Mouse (Mus musculus): Measurements from ENCODE around the gene Krt84. TPM values are rescaled to one million over a fixed set of nuclear protein-coding genes. Genes with fewer than 3 reads are reported as not detected.
"Not testable (repeated sequence)": the region's sequence is repeated elsewhere in the genome, so short reads cannot be mapped to it uniquely, and the experiment has no call there.

The Krt84 gene
- not detected for total RNA-seq (2021)

DNA sequence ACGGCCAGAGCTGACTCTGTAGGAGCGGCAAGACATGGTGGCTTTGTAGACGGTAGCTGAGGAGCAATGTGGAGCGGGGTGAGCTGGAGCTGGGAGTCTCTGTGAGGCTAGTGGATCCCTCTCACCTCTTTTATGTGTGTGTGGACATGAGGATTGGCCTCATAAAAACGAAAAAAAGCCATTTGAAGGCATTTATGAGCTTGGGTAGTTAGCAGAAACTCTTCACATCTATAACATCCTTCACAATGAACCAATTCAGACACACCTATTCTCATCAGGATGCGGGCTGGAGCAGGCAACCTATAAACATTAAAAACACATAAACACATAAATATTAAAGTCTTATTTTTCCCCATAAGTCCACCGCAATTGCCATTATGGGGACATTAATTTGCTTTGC is at the start of gene Krt84:
Gene Krt84, minus strand, starts transcription at position 101 of the 400 bp plus-strand sequence.
- DNase-seq (ENCODE audit: low spot score in 2 of 2) = no peak
- intact Hi-C loops (cut with DNase I) = no loop called here

DNA sequence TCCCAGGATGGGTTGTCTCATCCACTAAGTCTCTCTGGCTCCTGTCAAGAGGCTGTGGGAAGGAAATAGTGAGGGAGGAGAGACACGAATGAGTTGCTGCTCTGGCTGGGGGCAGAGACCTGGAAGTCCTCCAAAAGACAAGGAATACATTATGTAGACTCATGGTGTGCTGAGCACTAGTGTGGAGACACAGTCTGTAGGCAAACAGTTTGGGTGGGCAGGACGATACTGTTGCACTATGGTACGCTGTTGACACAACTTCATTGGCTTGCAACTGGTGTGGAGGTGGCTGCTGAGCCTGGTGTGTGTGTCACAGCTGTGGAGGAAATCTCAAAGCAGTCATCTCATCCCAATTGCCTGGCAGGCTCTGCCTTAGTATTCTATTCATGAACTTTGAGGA is 49.1 kb upstream of the Krt84 start:
- DNase-seq (ENCODE audit: low spot score in 2 of 2) = peak in 1 of 2 experiments; percentile 14
- intact Hi-C loops (cut with DNase I) = no loop called here

DNA sequence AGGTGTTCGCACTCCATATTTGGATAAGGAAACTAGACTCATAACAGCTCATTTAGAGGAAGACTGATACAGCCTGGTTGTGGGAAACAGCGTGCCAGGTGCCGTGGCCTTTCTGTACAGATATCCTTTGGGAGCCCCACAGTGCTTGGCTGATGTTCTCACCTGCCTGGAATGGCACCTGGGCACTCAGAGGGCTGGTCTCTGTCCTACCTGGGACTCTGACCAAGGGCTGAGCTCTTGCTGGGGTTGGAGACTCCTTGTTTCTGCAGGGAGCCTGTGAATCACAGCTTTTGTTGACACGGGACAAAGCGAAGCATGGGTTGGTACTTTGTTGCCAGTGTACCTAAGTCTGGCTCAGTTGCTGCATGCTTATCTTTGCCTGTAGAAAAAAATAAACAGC is 42.9 kb upstream of the Krt84 start:
- intact Hi-C loops (cut with DNase I) = no loop called here
- DNase-seq (ENCODE audit: low spot score in 2 of 2) = no peak

DNA sequence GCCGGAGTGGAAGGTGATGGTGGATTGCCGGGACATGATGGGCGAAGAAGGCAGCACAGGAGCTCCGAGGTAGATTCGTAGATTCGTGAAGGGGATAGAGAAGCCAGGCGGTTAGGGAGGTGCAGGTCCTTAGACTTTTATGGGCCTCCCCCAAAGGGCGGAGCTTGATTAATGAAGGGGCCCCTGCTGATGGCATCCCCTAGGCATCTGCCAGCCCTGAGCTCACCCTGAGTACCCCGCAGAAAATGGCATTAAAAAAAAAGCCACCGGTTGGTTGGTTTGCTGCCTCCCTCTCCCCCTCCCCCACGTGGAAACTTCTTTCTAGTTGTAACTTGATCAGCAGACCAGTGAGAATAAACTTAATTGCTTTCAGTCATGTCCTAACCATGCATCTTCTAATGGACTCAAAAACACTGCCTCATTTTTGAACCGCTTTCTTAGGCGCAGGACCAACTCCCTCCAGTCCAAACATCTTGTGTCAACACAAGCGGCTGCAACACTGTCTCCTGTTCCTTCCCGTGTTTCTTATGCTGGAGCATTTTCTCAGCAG is 41.3 kb upstream of the Krt84 start, which contains the start of gene Krt75:
Gene Krt75, minus strand, starts transcription at position 109 of the 550 bp plus-strand sequence.
- DNase-seq (ENCODE audit: low spot score in 2 of 2) = no peak
- intact Hi-C loops (cut with DNase I) = no loop called here

DNA sequence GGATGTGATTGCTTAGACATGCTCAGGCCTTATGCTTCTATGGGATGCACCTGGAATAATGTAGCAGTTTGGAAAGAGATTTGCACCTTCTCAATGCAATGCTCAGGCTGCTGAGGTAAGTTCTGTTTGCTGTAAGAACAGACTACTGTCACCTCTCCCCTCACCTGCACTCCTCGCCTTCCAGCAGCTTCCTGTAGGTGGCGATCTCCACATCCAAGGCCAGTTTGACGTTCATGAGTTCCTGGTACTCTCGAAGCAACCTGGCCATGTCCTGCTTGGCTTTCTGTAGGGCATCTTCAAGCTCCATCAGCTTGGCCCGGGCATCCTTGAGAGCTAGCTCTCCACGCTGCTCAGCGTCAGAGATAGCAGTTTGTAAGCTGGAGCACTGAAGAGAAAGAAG is 35.2 kb upstream of the Krt84 start:
- DNase-seq (ENCODE audit: low spot score in 2 of 2) = no peak

DNA sequence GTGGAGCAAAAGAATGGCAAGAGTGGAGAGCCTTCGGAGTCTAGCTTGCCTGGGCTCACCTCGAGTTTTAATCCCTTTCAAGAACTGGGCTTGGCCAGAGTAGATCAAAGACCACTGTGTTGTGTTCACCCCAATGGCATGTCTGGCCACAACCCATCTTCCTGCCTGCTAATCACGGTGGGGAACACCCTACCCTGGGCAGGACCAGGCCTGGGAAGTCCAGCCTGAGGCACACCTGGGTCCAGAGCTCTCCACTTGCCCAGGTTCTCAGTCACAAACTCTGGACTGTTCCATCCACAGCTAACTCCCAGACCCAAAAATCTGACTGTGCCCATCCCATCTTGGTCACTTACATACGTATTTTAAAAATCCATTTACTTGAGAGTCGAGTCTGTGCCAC is 30.2 kb upstream of the Krt84 start, which contains the start of gene Krt90:
Gene Krt90, minus strand, starts transcription at position 101 of the 400 bp plus-strand sequence.
- intact Hi-C loops (cut with DNase I) = no loop called here

More for the DNA sequence above, 35.2 kb upstream of the Krt84 start:
- intact Hi-C loops (cut with DNase I) = no loop called here

GRCm38 (mm10) chr15:101558034-101558646 is 25.5 kb upstream of the Krt84 start:
- no peak for DNase-seq (ENCODE audit: low spot score in 2 of 2)
- intact Hi-C loops (cut with DNase I) = no loop called here

More for the DNA sequence above, 30.2 kb upstream of the Krt84 start, which contains the start of gene Krt90:
- no peak for DNase-seq (ENCODE audit: low spot score in 2 of 2)

DNA sequence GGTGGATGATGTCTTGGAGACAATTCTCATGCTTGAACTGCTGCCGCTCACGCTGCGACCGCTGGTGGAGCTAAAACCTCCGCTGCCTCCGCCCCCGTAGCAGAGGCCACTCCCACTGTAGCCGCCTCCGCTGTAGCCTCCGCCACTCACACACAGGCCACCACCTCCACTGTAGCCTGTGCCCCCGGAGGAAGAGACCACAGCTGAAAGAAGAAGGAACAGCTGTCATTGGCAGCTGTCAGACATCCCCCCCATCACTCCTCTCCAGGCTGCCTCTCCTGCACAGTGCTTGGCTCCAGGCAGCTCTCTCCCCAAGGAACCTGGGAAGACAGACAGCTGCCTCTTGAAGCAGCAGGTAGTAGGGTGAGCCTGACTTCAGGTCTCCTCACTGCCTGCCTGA is 20.5 kb upstream of the Krt84 start:
- intact Hi-C loops (cut with DNase I) = no loop called here
- peak; percentile 15 to 31 for DNase-seq (ENCODE audit: low spot score in 2 of 2)

DNA sequence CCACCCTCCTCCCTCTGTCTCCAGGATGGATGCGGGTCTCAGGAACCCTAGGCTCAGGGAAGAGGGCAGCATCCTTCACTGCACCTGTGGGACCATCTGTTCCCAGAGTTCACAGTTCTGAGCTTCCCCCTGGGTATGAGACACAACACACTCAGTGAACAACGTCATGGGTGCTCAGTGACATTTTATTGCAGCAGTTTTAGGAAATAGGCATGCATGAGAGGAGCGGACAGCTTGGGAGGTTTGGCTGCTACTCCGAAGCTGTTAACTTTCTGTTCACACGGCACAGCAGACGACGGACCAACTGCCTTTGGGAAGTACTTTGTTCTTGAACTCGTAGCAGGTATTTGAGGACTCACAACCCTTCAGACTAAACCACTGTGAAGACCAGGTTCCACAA is 19.6 kb upstream of the Krt84 start:
- DNase-seq (ENCODE audit: low spot score in 2 of 2) = no peak
- intact Hi-C loops (cut with DNase I) = no loop called here

DNA sequence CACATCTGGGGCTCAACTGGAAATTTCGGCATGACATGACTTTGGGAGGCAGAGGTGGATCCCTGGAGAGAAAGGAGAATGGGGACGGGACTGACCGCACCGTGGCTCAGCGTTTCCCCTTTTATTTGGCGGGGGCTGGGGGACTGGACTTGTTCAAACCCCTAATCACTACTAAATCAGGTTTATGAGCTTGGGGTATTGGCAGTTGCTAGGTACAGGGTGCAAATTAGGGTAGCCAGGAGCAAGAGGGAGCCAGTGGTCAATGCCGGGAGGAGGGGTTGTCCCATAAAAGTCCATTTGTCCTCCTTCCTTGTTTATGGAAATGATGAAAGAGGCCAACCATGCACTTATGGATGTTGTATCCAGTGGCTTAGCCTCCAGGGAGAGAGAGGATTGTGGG is 17.9 kb upstream of the Krt84 start, which contains the start of gene Krt82:
Gene Krt82, minus strand, starts transcription at position 101 of the 400 bp plus-strand sequence.
- intact Hi-C loops (cut with DNase I) = no loop called here
- DNase-seq (ENCODE audit: low spot score in 2 of 2) = no peak

GRCm38 (mm10) chr15:101544478-101544877 is 11.9 kb upstream of the Krt84 start:
- no peak for DNase-seq (ENCODE audit: low spot score in 2 of 2)
- intact Hi-C loops (cut with DNase I) = no loop called here

DNA sequence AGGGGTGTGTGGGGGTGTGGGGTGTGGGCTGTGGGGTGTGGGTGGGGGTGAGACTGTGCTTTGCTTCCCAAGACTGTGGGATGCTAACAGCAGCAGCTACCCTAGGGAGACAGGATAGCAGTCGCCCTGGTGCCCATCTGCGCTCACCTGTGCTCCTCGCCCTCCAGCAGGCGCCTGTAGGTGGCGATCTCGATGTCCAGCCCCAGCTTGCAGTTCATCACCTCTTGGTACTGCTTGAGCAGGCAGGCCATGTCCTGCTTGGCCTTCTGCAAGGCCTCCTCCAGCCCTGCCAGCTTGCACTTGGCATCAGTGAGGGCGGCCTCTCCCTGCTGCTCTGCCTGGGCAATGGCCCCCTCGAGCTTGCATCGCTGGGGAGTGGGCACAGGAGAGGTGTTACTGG is 9.9 kb upstream of the Krt84 start:
- no peak for DNase-seq (ENCODE audit: low spot score in 2 of 2)
- intact Hi-C loops (cut with DNase I) = no loop called here

DNA sequence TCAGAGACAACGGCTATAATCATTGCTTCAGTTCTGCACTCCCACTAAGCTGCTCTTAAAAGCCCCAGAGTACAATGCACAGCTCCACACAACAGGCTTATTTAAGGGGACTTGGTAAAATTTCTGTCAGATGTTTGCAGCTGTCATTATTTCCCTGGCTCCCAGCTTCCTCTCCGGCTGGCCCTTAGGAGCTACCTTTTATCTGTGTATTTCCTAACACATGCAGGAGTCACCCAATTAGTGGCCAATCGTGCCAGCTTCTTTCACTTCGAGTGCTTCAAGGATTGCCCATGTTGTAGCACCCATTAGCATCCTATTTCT is 5.9 kb upstream of the Krt84 start:
- intact Hi-C loops (cut with DNase I) = no loop called here
- no peak for DNase-seq (ENCODE audit: low spot score in 2 of 2)

DNA sequence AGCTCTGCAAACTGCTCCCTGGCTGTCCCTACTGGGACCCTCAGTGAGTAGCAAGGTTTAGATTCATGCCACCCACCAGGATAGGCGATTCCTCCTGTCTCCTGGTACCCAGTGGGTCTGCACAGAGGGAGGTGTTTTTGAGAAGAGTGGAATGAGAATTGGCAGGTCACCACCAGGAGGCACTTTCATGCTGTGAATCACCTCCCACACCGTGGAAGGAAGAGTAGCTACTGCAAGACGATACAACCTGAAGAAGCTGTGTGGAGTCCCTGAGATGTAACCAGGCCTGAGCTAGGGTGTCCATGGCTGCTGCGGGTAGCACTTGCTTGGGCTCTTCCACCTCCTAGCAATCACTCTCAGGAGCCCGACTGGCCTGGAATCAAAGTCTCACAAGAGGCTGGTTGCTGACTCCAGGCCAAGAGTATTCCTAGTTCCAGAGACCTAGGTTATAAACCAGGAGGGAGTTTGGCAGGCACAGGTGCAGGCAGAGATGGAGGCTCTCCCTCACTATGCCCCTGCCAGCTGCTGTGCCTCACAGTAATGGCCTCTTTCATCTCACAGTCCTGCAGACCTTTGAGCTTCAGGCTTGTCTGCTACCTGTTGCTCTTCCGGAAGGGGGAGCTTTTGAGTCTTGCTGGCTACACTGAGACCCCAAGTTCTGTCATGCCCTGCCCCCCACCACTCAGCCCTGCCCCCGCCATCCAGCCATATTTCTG is 5.4 kb upstream of the Krt84 start:
- intact Hi-C loops (cut with DNase I) = no loop called here
- DNase-seq (ENCODE audit: low spot score in 2 of 2) = no peak

DNA sequence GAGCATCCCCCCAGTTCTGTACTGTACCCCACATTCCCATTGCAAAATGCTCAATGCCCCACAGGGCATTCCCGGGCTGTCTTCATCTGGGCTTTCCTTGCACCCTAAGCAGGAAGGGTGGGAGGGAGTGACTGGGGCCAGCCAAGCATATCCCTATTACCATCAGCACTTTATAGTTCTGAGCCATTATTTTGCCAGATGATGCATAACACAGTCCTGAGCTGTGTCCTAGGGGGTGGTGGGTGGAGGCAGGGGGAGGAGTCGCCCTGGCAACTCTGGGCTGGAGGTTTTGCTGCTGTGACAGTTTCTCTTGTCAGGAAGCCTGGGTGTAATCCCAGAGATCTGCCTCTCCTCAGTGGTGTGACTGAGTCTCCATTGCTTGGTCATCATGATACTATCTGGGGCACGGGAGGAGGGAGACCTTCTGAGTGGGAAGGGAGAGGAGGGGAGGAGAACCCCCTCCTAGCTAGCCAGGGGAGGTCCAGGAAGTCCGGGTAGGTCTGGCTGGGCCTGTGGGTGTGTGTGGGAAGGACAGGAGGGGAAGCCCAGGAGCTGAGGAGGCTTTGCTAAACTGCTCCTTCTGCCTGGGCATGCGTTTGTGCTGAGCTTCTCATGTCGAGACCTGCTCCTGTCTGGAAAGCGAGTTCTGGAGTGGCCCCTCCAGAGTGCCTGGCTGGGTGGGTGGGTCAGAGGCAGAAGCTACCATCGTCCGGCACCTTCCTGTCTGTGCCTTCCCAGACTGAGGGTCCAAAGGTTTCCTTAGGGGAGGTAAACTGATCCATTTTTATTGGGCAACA is 3.6 kb upstream of the Krt84 start:
- DNase-seq (ENCODE audit: low spot score in 2 of 2) = peak in 1 of 2 experiments; percentile 16
- intact Hi-C loops (cut with DNase I) = no loop called here

DNA sequence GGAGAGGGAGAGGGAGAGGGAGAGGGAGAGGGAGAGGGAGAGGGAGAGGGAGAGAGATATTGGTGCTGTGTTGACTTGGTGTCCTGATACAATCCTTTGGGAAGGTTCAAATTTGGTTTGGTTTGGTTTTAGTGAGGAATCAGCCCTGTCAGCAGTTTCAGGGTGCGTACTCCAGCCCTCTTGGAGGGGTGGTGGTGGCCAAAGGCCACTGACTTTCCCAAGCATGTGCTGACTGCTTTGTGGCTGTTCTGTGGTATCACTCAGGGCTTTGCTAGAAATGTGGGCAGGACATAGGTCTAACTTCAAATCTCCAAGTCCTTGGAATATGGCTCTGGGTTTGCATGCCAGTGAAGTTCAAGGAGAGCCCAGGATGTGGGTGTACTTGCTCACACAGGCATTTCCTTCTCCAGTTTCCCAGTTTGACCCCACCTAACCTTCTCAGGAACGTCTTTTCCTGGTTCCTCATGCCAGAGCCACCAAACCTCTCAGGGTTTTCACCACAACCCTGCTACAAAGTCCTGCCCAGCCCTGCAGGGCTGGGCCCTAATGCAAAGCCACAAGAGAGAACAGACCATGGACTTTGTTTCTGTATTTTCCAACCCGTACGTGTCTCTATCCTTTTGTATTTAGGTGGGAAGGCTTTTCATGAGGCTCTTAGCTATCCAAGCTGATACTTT is 9.9 kb downstream of the Krt84 start:
- no peak for DNase-seq (ENCODE audit: low spot score in 2 of 2)
- intact Hi-C loops (cut with DNase I) = loop anchor here (5.0 kb wide), 2 partner anchors 180 to 540 kb away; no protein-coding TSS in a partner anchor

- intact Hi-C loops (cut with DNase I) = loop anchor here (1.0 to 5.0 kb wide), 5 partner anchors 177 to 543 kb away; no protein-coding TSS in a partner anchor
- peak; percentile 72 to 73 for DNase-seq (ENCODE audit: low spot score in 2 of 2)
Measured at GRCm38 (mm10) chr15:101519792-101520191, 12.8 kb downstream of the Krt84 start.

DNA sequence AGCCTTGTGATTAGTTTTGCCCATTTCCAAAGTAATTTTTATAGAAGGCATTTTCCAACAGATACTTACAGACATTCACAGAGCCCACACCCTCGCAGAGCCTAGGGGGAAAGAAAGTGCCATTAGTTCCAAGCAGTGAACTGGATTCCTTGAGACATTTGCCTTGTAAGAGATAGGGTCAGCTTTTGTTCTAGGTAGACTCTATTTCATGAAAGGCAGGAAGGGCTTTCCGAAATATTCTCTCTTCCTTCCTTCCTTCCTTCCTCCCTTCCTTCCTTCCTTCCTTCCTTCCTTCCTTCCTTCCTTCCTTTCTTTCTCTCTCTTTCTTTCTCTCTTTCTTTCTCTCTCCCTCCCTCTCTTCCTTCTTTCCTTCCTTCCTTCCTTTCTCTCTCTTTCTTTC is 15.5 kb downstream of the Krt84 start, which contains the start of gene Gm49425:
Gene Gm49425, minus strand, starts transcription at position 101 of the 400 bp plus-strand sequence.
- intact Hi-C loops (cut with DNase I) = loop anchor here (1.0 kb wide), 1 partner anchor 85 kb away; no protein-coding TSS in a partner anchor
- DNase-seq (ENCODE audit: low spot score in 2 of 2) = not testable (repeated sequence)

GRCm38 (mm10) chr15:101508247-101508646 is 24.4 kb downstream of the Krt84 start:
- intact Hi-C loops (cut with DNase I) = no loop called here
- no peak for DNase-seq (ENCODE audit: low spot score in 2 of 2)

Measured in left cerebral cortex, postnatal 36 days (tissue).